Mouse (Mus musculus): ENCODE results near the gene Gm12166. TPM values are rescaled to one million over a fixed set of nuclear protein-coding genes. Genes with fewer than 3 reads are reported as not detected.

Gene Gm12166
- polyA plus RNA-seq, 1 experiment: 4.3 TPM

DNA sequence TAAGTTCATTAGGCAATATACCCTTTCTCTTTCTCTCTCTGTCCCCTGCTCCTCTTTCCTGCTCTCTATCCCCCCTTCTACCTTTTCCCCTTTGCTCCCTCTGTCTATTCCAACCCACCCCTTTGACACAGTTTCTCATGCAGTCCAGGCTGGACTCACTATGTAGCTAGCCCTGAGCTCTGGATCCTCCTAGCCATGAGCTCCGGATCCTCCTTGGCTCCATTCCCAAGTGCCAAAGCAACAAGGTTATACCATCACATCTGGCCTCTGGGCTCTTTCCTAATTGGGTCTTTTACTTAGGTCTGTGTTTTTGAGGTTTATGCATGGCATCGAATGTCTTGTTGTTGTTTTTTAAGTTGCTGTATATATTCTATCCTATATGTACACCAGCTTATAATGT lies 29.0 kb upstream of the Gm12166 start:
- no peaks in the 10 kb centered on the region for H3K27me3 ChIP-seq (ENCODE audit: control insufficient read depth, insufficient read depth, insufficient read length)
- H3ac ChIP-seq (ENCODE audit: control insufficient read depth, insufficient read length): no peak overlapping the region
- peaks cover 47% of the 10 kb centered on the region for H3K36me3 ChIP-seq (ENCODE audit: control insufficient read depth, insufficient read depth)
- H3K79me2 ChIP-seq (ENCODE audit: control insufficient read depth, insufficient read depth): peaks cover 75% of the 10 kb centered on the region
- no peak overlapping the region for H3K4me2 ChIP-seq (ENCODE audit: low read depth)
- TF ChIP-seq CEBPB (IDR thresholded peaks at IDR 0.05; ENCODE audit: insufficient read depth, poor library complexity, severe bottlenecking) (0 out of 2 replicates have a peak, but pooled peaks have one; percentile 13), TCF3 (IDR thresholded peaks at IDR 0.05; ENCODE audit: insufficient read length, low read depth) (no peak)
- H3K4me3 ChIP-seq: no peak overlapping the region

GRCm38 (mm10) chr11:46077732-46078375 lies 25.7 kb upstream of the Gm12166 start:
- no peak overlapping the region for H3ac ChIP-seq (ENCODE audit: control insufficient read depth, insufficient read length)
- no peak overlapping the region for H3K4me2 ChIP-seq (ENCODE audit: low read depth)
- H3K79me2 ChIP-seq (ENCODE audit: control insufficient read depth, insufficient read depth): peaks cover 61% of the 10 kb centered on the region
- H3K4me3 ChIP-seq: no peak overlapping the region
- no peaks in the 10 kb centered on the region for H3K27me3 ChIP-seq (ENCODE audit: control insufficient read depth, insufficient read depth, insufficient read length)
- TF ChIP-seq REST (IDR thresholded peaks at IDR 0.05; ENCODE audit: insufficient read depth, insufficient read length): no peak
- TF ChIP-seq E2F4 (IDR thresholded peaks at IDR 0.05; ENCODE audit: insufficient read depth): no peak
- no peak for TF ChIP-seq TCF3 (IDR thresholded peaks at IDR 0.05; ENCODE audit: insufficient read length, low read depth)
- TF ChIP-seq MYOD1 (IDR thresholded peaks at IDR 0.05; ENCODE audit: control insufficient read depth in 1 of 3, insufficient read length in 2 of 3, low read depth in 2 of 3): no peak
- no peak for TF ChIP-seq SRF (IDR thresholded peaks at IDR 0.05; ENCODE audit: control insufficient read depth, insufficient read length, low read depth)
- TF ChIP-seq MYOG (IDR thresholded peaks at IDR 0.05; ENCODE audit: control insufficient read depth in 1 of 3, insufficient read depth in 1 of 3, insufficient read length in 2 of 3, low read depth in 2 of 3): no peak
- no peak for TF ChIP-seq TCF12 (IDR thresholded peaks at IDR 0.05; ENCODE audit: insufficient read depth, poor library complexity, severe bottlenecking)
- no peak for TF ChIP-seq POLR2A (IDR thresholded peaks at IDR 0.05; ENCODE audit: insufficient read length, low read depth)
- no peak for TF ChIP-seq MAX (IDR thresholded peaks at IDR 0.05; ENCODE audit: low read depth)
- H3K36me3 ChIP-seq (ENCODE audit: control insufficient read depth, insufficient read depth): peaks cover 48% of the 10 kb centered on the region

GRCm38 (mm10) chr11:46077304-46077703 lies 25.2 kb upstream of the Gm12166 start:
- TF ChIP-seq POLR2A (IDR thresholded peaks at IDR 0.05; ENCODE audit: insufficient read length, low read depth) (peak; percentile 8), USF1 (IDR thresholded peaks at IDR 0.05; ENCODE audit: low read depth) (no peak), REST (IDR thresholded peaks at IDR 0.05; ENCODE audit: insufficient read depth, insufficient read length) (no peak), MAX (IDR thresholded peaks at IDR 0.05; ENCODE audit: low read depth) (no peak), E2F4 (IDR thresholded peaks at IDR 0.05; ENCODE audit: insufficient read depth) (no peak), MYOD1 (IDR thresholded peaks at IDR 0.05; ENCODE audit: control insufficient read depth in 1 of 3, insufficient read length in 2 of 3, low read depth in 2 of 3) (no peak)
- Histone ChIP-seq H3K4me2 (ENCODE audit: low read depth) (no peak overlapping the region), H3K4me3 (no peak overlapping the region), H3K36me3 (ENCODE audit: control insufficient read depth, insufficient read depth) (peaks cover 43% of the 10 kb centered on the region), H3ac (ENCODE audit: control insufficient read depth, insufficient read length) (no peak overlapping the region), H3K79me2 (ENCODE audit: control insufficient read depth, insufficient read depth) (peaks cover 55% of the 10 kb centered on the region), H3K27me3 (ENCODE audit: control insufficient read depth, insufficient read depth, insufficient read length) (no peaks in the 10 kb centered on the region)

GRCm38 (mm10) chr11:46076442-46077158 lies 24.5 kb upstream of the Gm12166 start:
- H3K4me3 ChIP-seq: no peak overlapping the region
- H3K36me3 ChIP-seq (ENCODE audit: control insufficient read depth, insufficient read depth): peaks cover 42% of the 10 kb centered on the region
- TF ChIP-seq MYOG (IDR thresholded peaks at IDR 0.05; ENCODE audit: control insufficient read depth in 1 of 3, insufficient read depth in 1 of 3, insufficient read length in 2 of 3, low read depth in 2 of 3) (no peak), TCF3 (IDR thresholded peaks at IDR 0.05; ENCODE audit: insufficient read length, low read depth) (no peak), MYOD1 (IDR thresholded peaks at IDR 0.05; ENCODE audit: control insufficient read depth in 1 of 3, insufficient read length in 2 of 3, low read depth in 2 of 3) (no peak), POLR2AphosphoS2 (IDR thresholded peaks at IDR 0.05; ENCODE audit: insufficient read length, low read depth) (no peak), POLR2A (IDR thresholded peaks at IDR 0.05; ENCODE audit: insufficient read length, low read depth) (no peak), MAX (IDR thresholded peaks at IDR 0.05; ENCODE audit: low read depth) (no peak), TCF12 (IDR thresholded peaks at IDR 0.05; ENCODE audit: insufficient read depth, poor library complexity, severe bottlenecking) (no peak), CEBPB (IDR thresholded peaks at IDR 0.05; ENCODE audit: insufficient read depth, poor library complexity, severe bottlenecking) (no peak), USF1 (IDR thresholded peaks at IDR 0.05; ENCODE audit: low read depth) (no peak), E2F4 (IDR thresholded peaks at IDR 0.05; ENCODE audit: insufficient read depth) (no peak), REST (IDR thresholded peaks at IDR 0.05; ENCODE audit: insufficient read depth, insufficient read length) (no peak), SRF (IDR thresholded peaks at IDR 0.05; ENCODE audit: control insufficient read depth, insufficient read length, low read depth) (no peak)
- no peaks in the 10 kb centered on the region for H3K27me3 ChIP-seq (ENCODE audit: control insufficient read depth, insufficient read depth, insufficient read length)
- no peak overlapping the region for H3K4me2 ChIP-seq (ENCODE audit: low read depth)
- H3ac ChIP-seq (ENCODE audit: control insufficient read depth, insufficient read length): no peak overlapping the region
- H3K79me2 ChIP-seq (ENCODE audit: control insufficient read depth, insufficient read depth): peaks cover 48% of the 10 kb centered on the region

GRCm38 (mm10) chr11:46075507-46075906 lies 23.4 kb upstream of the Gm12166 start:
- peaks cover 37% of the 10 kb centered on the region for H3K36me3 ChIP-seq (ENCODE audit: control insufficient read depth, insufficient read depth)
- no peak overlapping the region for H3K4me2 ChIP-seq (ENCODE audit: low read depth)
- no peaks in the 10 kb centered on the region for H3K27me3 ChIP-seq (ENCODE audit: control insufficient read depth, insufficient read depth, insufficient read length)
- TF ChIP-seq POLR2AphosphoS2 (IDR thresholded peaks at IDR 0.05; ENCODE audit: insufficient read length, low read depth) (no peak), REST (IDR thresholded peaks at IDR 0.05; ENCODE audit: insufficient read depth, insufficient read length) (no peak), E2F4 (IDR thresholded peaks at IDR 0.05; ENCODE audit: insufficient read depth) (no peak), TCF12 (IDR thresholded peaks at IDR 0.05; ENCODE audit: insufficient read depth, poor library complexity, severe bottlenecking) (no peak), POLR2A (IDR thresholded peaks at IDR 0.05; ENCODE audit: insufficient read length, low read depth) (no peak), USF1 (IDR thresholded peaks at IDR 0.05; ENCODE audit: low read depth) (no peak), SRF (IDR thresholded peaks at IDR 0.05; ENCODE audit: control insufficient read depth, insufficient read length, low read depth) (no peak), MYOG (IDR thresholded peaks at IDR 0.05; ENCODE audit: control insufficient read depth in 1 of 3, insufficient read depth in 1 of 3, insufficient read length in 2 of 3, low read depth in 2 of 3) (no peak), CEBPB (IDR thresholded peaks at IDR 0.05; ENCODE audit: insufficient read depth, poor library complexity, severe bottlenecking) (no peak)
- H3K79me2 ChIP-seq (ENCODE audit: control insufficient read depth, insufficient read depth): peaks cover 42% of the 10 kb centered on the region
- no peak overlapping the region for H3K4me3 ChIP-seq
- H3ac ChIP-seq (ENCODE audit: control insufficient read depth, insufficient read length): no peak overlapping the region
